In genomic region chr9:43492236-43493000, GRCm38 (mm10) we compare ENCODE assay signal across 17 mouse cellular contexts.
DNase-seq lines count a peak whose midpoint lies in the region; ATAC-seq and TF ChIP-seq lines count a peak whose summit lies in the region.
"Had no signal": no experiment of that assay in that cellular context is flagged by ENCODE, and none has a peak within 500 bp of the region (broad histone marks: within the 10 kb centered on the region; RNA-seq: fewer than 3 reads in every experiment).

No protein-coding gene starts in this region.

- WGBS in heart, embryonic 13.5 days: 29% methylated on average over 7 of the region's 7 CpGs
- 27% methylated on average over 7 of the region's 7 CpGs for WGBS in heart, embryonic 10.5 days
- WGBS in embryonic facial prominence, embryonic 14.5 days: 15% methylated on average over 7 of the region's 7 CpGs

- H3K27me3 ChIP-seq in heart, embryonic 13.5 days (replicated peaks): no peaks in the 10 kb centered on the region
- peaks cover 7% of the 10 kb centered on the region; the same call in 1 of the 2 replicates for H3K27me3 ChIP-seq in heart, embryonic 10.5 days (ENCODE audit: insufficient read depth, poor library complexity, severe bottlenecking)
- H3K27me3 ChIP-seq in embryonic facial prominence, embryonic 14.5 days (replicated peaks; ENCODE audit: control insufficient read depth, insufficient read depth, low read length): no peaks in the 10 kb centered on the region
- H3K27me3 ChIP-seq: liver, embryonic 13.5 days; midbrain, embryonic 13.5 days had no signal

- TF ChIP-seq CTCF in layer of hippocampus, adult 2 months (conservative IDR thresholded peaks at IDR 0.05): no peak
- TF ChIP-seq CTCF in cortical plate, adult 2 months (IDR thresholded peaks at IDR 0.05; ENCODE audit: extremely low read depth, insufficient read depth, low read length): no peak

- H3K4me2 ChIP-seq in heart, embryonic 13.5 days: no peak overlapping the region
- H3K4me2 ChIP-seq in embryonic facial prominence, embryonic 14.5 days (ENCODE audit: low read depth, low read length): no peak overlapping the region
- H3K4me2 ChIP-seq: limb, embryonic 12.5 days; liver, embryonic 13.5 days; midbrain, embryonic 13.5 days had no signal

- H3K4me3 ChIP-seq in heart, embryonic 13.5 days: no peak overlapping the region
- H3K4me3 ChIP-seq in heart, embryonic 10.5 days: no peak overlapping the region
- no peak overlapping the region for H3K4me3 ChIP-seq in layer of hippocampus, adult 2 months
- H3K4me3 ChIP-seq in cortical plate, adult 2 months (ENCODE audit: insufficient read depth, low read length): no peak overlapping the region
- H3K4me3 ChIP-seq in embryonic facial prominence, embryonic 14.5 days (ENCODE audit: low read depth, low read length): no peak overlapping the region
- H3K4me3 ChIP-seq: limb, embryonic 12.5 days; liver, embryonic 13.5 days; midbrain, embryonic 13.5 days had no signal

- no peaks in the 10 kb centered on the region for H3K36me3 ChIP-seq in heart, embryonic 13.5 days
- no peaks in the 10 kb centered on the region for H3K36me3 ChIP-seq in heart, embryonic 10.5 days
- H3K36me3 ChIP-seq in embryonic facial prominence, embryonic 14.5 days (ENCODE audit: control insufficient read depth, insufficient read depth, low read length): no peaks in the 10 kb centered on the region
- H3K36me3 ChIP-seq: limb, embryonic 12.5 days; liver, embryonic 13.5 days; midbrain, embryonic 13.5 days had no signal

- H3K9ac ChIP-seq in heart, embryonic 13.5 days: no peak overlapping the region
- H3K9ac ChIP-seq in embryonic facial prominence, embryonic 14.5 days (ENCODE audit: low read depth, low read length): no peak overlapping the region
- H3K9ac ChIP-seq: limb, embryonic 12.5 days; liver, embryonic 13.5 days; midbrain, embryonic 13.5 days had no signal

- no peak for TF ChIP-seq POLR2A in cortical plate, adult 2 months (IDR thresholded peaks at IDR 0.05; ENCODE audit: extremely low read depth, insufficient read depth, low read length)

- H3K9me3 ChIP-seq in heart, embryonic 13.5 days: no peaks in the 10 kb centered on the region
- H3K9me3 ChIP-seq in heart, embryonic 10.5 days: no peaks in the 10 kb centered on the region
- no peaks in the 10 kb centered on the region for H3K9me3 ChIP-seq in embryonic facial prominence, embryonic 14.5 days (ENCODE audit: control insufficient read depth, low read length)
- H3K9me3 ChIP-seq: limb, embryonic 12.5 days; liver, embryonic 13.5 days; midbrain, embryonic 13.5 days had no signal

- DNase-seq in heart, embryonic 10.5 days (ENCODE audit: low spot score): no peak
- DNase-seq in layer of hippocampus, adult 2 months (ENCODE audit: low spot score in 2 of 2): no peak
- DNase-seq in layer of hippocampus, postnatal 14 days (ENCODE audit: low spot score in 2 of 2): no peak
- DNase-seq in embryonic facial prominence, embryonic 14.5 days (ENCODE audit: low spot score): peak; percentile 76
- no peak for DNase-seq in gastrocnemius, postnatal 25 days
- no peak for DNase-seq in layer of hippocampus, adult 18-20 months (ENCODE audit: low spot score in 2 of 2)
- DNase-seq: cerebellum, postnatal 14 days; kidney, adult 9 months; liver, embryonic 13.5 days; thymus, adult 18-20 months had no signal

- H3K27ac ChIP-seq in heart, embryonic 13.5 days (replicated peaks): peak overlapping the region; percentile 43
- no peak overlapping the region for H3K27ac ChIP-seq in heart, embryonic 10.5 days
- peak overlapping the region; percentile 47 for H3K27ac ChIP-seq in layer of hippocampus, adult 2 months
- H3K27ac ChIP-seq in cortical plate, adult 2 months (ENCODE audit: insufficient read depth, low read length): 0 out of 2 replicates have a peak overlapping the region, but pooled peaks have one; percentile 54
- peak overlapping the region; percentile 4; the same call in 1 of the 2 replicates for H3K27ac ChIP-seq in embryonic facial prominence, embryonic 14.5 days (replicated peaks; ENCODE audit: low read depth, low read length)
- H3K27ac ChIP-seq: limb, embryonic 12.5 days; liver, embryonic 13.5 days; midbrain, embryonic 13.5 days had no signal

- no peak for ATAC-seq in heart, embryonic 13.5 days (ENCODE audit: extremely low read depth, insufficient number of reproducible peaks, low FRiP score, low TSS enrichment)
- no peak for ATAC-seq in embryonic facial prominence, embryonic 14.5 days (ENCODE audit: low read depth)
- ATAC-seq: forebrain, embryonic 14.5 days; inflammation-experienced regulatory T-cells, adult 6 months; midbrain, embryonic 13.5 days; Patski had no signal

- H3K4me1 ChIP-seq in heart, embryonic 13.5 days: peaks cover 14% of the 10 kb centered on the region; the same call in 1 of the 2 replicates
- 0 out of 2 replicates have a peak, but pooled peaks cover 6% of the 10 kb centered on the region for H3K4me1 ChIP-seq in heart, embryonic 10.5 days
- no peaks in the 10 kb centered on the region for H3K4me1 ChIP-seq in cortical plate, adult 2 months (ENCODE audit: control insufficient read depth, insufficient read depth, low read length)
- H3K4me1 ChIP-seq in embryonic facial prominence, embryonic 14.5 days (ENCODE audit: control insufficient read depth, insufficient read depth, low read length): peaks cover 7% of the 10 kb centered on the region; the same call in 1 of the 2 replicates
- H3K4me1 ChIP-seq: liver, embryonic 13.5 days had no signal
